Mouse (Mus musculus) mouse trophoblast stem cell (cell line): Measurements from ENCODE around the gene Ints11.

ENCODE experiments used
- in situ Hi-C, 2 experiments: fragments of 300-500 bp; cut with MseI, MboI; formaldehyde crosslinking; loops; 2 replicates in 1 of 2; 3 replicates in 1 of 2; pipeline ENCODE4 v1.15.1; 2025

Gene Ints11

DNA sequence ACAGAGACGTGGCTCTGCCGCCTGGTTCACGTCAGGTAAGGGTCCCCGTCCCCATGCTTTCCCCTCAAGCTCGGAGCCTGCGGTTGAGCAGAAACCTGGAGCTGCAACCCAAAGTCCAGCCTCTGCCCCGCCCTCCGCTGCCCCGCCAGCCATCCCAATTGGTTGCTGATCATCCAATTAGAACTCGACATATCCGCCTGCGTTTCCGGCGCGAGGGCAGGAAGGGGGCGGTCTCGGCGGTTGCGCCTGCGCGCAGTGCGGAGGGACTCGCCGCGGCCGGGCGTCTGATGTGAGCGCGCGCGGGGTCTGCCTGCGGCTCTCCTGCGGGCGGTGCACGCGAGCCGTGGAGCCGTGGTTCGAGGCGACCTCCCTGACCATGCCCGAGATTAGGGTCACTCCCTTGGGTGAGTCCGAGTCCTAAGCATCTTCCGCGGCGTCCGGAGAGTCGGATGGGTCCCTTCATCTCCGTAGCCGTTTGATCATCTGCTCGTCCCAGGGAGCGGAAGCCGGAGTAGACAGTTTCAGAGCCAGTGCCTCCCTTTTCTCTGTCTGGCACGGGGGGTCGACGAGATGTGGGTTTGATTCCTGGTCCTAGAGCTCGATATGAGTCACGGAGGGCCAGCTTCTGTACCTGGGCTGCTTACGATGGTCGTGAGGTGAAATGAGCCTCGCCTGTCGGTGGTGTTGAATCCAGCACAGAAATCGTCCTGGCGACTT is at the start of gene Ints11, which contains the start of gene Cptp:
Ints11 (plus strand) TSS at position 230 of the 717 bp plus-strand sequence.
Cptp (minus strand) TSS at position 124 of the 717 bp plus-strand sequence.
- in situ Hi-C loops: no loop called here

DNA sequence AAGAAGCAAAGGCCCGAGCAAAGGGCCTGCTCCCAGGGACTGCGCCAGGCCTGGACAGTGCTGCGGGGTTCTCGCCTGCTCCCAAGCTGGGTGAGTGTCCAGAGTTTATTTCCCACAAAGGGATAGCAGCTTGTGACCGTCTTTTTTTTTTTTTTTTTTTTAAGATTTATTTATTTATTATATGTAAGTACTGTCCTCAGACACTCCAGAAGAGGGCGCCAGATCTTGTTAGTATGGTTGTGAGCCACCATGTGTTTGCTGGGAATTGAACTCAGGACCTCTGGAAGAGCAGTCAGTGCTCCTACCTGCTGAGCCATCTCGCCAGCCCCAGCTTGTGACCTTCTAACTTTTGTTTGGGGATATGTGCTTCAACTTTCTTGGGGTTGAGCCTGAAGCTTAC is 48.3 kb upstream of the Ints11 start:
- in situ Hi-C loops: no loop called here

DNA sequence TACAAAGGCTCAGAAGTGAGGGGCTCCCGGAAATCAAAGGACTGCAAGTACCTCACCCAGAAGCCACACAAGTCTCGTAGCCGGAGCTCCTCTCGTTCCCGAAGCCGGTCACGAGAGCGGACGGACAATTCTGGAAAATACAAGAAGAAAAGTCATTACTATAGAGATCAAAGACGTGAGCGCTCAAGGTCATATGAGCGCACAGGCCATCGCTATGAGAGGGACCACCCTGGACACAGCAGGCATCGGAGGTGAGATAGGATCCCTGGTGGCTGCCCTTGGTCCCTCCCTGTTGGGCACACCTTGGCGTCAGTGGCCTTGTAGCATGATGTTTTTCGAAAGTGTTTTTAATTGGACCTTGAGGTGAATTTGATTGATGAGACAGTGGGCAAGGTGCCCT is 45.9 kb upstream of the Ints11 start:
- in situ Hi-C loops: no loop called here

DNA sequence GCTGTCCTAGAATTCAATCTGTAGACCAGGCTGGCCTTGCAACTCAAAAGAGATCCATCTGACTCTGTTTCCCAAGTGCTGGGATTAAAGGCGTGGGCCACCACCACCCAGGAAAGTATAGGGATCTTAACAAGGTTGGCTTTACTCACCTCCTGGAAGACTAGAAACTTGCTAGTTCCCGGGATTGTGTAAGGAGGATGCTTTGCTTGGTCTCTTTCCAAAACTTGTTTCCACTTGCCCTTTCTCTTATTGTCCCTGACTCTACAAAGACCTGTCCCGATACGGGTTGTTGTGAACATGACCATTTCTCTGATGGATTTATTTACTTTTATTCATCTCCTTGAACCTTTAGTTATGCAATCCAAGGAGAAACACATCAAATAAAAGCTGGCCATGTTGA is 39.5 kb upstream of the Ints11 start:
- in situ Hi-C loops: no loop called here

DNA sequence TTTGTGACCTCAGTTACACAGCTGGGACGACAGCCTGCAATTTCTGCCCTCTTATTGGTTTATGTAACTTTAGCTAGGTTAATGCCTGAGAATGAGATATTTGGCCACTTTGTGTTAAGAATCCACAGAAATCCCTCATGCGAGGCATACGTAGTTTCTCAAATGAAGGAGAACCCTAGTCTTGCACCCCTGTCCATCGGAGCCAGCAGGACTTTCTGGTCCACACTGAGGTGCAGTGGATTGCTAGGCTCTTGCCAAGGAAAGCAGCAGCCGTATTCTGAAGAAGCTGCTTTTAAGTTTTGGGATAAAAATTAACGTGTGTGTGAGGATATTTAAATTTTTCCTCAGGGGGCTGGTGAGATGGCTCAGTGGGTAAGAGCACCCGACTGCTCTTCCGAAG is 38.8 kb upstream of the Ints11 start:
- in situ Hi-C loops: no loop called here

DNA sequence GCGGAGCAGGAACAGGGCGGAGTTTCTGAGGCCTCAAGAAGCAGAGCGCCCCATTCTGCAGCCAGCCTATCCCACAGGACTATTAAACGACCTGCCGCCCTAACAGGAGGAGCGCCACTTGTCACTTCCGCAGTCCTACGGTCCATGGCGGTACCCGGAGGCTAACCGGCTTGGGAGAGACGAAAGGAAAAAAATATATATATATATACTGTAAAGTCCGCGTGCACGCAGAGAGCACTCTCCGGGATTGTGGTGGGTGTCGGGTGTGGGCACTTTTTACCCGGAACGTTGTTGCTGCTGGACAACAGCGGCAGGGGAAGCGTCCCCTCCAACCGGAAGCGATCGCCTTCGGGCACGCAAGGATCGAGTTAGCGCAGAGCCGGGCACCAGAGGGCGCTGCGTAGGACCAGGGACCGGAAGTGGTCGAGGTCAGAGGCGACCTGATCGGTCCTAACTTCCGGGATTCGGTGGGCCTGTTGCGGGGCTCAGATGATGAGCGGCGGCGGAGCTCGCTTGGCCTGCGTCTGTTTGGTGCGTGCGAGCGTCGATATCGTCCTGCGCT is 38.1 kb upstream of the Ints11 start, which contains the start of gene Aurkaip1:
Aurkaip1 (plus strand) TSS at position 68 of the 562 bp plus-strand sequence.
- in situ Hi-C loops: no loop called here

DNA sequence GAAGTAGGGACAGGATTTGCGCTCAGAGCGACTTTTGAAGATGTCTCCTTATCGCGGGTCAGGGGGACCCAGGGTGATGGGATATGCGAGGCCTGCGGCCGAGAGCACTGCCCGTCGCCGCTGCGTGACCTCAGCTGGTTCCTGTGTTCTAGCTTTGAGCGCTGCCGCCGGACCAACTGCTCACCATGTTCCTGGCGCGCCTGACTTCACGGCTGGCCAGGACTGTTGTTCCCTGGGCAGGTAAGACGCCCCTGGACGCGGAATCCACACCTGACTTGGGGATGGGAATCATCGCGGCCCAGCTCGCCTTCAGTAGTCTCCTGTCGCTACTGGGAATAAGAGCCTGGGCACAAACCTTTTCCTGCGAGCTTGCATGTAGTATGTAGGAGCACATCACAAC is 37.5 kb upstream of the Ints11 start:
- in situ Hi-C loops: no loop called here

DNA sequence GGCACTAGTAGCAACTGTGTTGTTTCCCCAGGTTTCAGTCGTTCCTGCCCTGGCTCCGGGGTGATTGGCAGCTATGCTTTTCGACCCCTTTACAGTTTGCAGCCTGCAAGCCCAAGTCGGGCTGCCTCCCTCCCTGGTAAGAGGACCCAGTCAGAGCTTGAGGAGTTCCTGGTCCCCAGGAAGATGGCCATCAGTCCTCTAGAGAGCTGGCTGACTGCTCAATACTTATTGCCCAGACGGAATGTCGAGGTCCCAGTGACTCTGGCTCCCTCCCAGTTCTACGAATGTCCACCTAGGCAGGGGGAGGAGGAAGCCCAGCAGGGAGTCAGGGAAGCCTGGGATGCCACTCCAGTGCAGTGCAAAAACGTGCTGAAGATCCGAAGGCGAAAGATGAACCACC is 37.0 kb upstream of the Ints11 start:
- in situ Hi-C loops: no loop called here

DNA sequence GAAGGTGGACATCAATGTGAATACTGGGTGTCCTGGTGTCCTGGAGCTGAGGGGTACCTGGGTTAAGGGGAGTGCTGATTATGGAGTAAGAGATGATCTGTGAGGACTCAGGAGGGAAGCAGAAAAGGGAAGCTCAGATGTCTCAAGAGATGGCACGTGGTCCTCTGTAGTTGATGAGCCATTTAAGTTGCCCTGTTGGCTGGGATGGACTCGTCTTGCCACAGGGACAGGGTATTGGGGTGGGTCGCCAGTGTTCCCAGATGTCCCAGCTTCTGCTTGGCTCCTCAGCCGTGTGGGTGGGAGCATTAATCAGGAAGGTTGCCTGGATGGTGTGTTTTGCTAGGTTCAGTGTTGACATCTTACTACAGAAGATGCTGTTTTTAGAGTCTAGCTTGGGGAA is 36.1 kb upstream of the Ints11 start:
- in situ Hi-C loops: no loop called here

DNA sequence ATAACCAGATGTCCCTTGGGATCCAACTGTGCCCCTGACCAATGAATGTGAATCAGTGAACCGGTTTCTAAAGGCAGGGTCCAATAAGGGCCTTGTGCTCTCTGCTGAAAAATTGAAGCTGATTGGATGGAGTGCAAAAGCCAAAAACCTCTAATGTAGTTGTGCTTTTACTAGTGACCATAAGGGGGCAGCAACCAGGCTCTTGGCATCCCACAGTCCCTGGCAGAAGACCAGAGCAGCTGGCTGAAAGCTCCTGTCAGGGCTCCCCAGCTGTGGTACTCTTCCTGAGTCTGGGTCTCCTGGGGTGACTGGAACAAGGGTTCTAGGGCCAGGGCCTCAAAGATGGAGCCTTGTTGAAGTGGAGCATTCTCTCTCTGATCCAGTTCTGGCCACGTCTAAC is 35.5 kb upstream of the Ints11 start:
- in situ Hi-C loops: no loop called here

DNA sequence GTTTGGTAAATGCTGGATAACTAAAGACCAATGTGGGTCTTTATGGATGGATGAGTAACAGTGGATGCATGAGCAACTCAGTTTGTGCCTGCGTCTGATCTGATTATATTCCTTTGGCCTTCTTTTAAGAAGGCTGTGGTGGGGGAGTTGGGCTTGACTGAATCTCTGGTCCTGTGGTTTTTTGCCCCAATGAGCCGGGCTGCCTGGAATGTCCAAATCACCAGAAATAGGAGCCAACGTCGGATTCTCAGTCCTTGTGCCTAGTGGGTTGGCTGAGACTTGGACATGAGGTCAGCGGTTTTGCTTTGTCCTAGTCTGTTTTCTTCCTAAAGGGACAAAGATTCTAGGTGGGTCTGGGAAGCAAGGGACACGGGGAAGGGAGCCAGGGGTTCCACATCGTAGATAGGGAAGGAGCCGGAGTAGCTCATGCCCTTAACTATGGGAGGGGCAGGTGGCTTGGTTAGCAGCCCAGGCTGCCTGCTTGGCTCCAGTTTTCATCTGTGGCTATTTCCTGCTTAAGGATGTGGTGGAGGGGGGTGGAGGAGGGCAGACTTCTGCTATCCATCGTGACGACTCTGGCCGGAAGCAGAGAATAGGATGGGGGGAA is 31.8 kb upstream of the Ints11 start:
- in situ Hi-C loops: no loop called here

DNA sequence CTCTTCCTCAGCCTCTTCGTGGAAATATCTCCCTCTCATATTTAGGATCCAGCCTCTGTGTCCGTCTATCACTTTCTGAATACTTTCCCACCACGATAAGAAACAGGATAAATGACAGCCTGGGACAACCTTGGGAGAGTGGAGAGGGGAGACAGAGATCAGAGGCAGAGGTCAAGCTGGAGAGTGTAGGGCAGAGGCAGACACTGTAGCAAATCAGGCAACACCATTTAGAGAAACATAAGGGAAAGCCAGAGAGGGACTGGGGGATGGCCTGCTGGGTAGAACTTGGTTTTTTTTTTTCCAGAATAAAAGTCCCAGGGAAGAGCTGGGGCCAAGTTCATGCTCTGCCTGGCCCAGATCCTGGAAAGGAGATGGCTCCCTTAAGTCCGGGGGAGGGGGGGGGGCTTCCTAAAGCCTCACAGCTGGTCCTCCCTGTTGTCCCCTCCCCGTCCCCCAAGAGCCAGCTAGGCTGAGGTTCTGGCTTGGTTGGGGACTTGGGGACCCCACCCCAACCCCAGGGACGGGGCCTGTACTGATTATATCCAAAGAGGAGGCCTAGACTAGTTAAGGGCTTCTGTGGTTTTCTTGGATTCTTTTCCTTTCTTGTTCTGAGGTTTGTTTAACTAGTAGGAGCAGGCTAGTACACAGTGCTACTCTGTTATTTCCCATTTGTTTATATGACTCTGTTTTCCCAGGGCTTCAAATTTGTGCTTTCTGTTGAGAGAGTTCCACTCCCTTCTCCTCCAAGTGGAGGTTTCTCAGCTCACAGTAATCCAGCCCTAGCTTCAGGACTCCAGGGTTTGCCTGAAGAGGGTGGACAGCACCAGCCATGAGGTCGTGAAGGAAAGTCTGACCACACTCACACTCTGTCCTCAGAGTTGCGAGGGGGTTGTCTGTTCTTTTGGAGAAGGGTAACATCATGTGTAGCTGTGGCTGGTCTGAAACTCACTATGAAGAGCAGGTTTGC is 30.9 kb upstream of the Ints11 start:
- in situ Hi-C loops: no loop called here

DNA sequence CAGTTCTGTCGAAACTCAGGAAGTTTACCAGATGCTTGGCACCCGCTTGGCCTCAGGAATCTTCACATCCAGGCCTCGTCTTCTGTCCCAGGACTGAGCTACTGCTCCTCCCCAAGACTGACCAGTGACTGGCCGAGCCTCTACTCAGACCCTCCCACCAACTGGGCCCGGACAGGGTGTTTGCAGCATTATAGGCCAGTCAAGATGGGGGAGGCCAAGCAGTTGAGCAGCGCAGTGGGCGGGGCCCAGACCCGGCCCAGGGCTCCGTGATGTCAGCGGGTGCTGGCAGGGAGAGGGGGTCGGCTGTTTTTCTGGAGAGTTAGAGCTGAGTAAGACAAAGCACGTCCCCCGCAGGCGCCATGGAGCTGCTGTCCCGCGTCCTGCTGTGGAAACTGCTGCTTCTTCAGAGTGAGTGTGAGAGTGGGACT is 29.8 kb upstream of the Ints11 start, which contains the start of gene Mxra8:
Mxra8 (plus strand) TSS at position 198 of the 428 bp plus-strand sequence.
- in situ Hi-C loops: no loop called here

DNA sequence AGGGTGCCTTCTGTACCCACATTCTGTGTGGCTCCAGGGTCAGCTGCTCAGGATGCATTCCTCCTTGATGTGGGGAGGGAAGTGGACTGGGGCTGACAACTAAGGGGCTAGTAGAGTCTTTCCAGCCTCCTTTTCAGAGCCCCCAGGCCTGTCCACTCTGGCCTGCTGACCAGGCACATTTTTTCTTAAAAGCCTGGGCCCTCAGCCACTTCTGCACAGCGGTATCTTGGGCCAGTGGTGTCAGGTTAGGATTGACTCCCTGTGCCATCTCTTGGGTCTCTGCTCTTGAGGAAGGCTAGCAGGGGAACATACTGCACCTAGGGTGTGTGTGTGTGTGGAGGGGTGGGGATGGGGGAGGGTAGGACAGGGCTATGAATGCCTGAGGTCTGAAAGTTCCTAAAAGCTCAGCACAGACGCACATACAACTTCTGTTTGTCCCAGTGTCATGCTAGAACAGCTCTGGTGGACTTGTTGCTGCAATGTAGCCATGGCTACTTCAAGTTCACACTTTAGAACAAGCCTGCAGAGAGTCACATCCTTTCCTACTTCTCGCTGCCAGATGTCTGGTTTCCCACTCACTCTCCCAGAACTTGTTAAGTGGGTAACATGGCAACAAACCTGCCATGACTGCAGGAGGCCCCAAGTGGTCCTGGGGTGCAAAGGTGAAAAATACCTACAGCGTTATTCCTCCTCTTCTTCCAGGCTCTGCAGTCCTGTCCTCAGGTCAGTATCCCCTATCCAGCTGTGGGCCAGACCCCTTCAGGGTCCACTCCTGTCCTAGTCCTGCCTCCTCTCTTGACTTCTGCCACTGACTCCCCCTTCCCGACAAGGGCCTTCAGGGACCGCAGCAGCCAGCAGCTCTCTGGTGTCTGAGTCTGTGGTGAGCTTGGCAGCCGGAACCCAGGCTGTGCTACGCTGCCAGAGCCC is 29.0 kb upstream of the Ints11 start:
- in situ Hi-C loops: no loop called here

DNA sequence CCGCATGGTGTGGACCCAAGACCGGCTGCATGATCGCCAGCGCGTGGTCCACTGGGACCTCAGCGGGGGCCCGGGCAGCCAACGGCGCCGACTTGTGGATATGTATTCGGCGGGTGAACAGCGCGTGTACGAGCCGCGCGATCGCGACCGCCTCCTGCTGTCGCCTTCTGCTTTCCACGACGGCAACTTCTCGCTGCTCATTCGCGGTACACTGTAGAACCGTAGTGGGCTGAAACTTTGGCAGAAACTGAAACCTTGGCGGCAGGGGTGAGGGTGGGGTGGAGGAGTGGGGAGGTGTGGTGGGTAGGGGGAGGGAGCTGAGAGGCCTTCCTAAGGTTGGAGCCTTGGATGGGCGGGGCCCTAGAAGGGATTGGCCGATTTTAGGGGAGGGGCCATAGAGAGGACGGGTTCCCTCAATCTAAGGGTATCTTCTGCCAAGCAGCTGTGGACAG is 28.3 kb upstream of the Ints11 start:
- in situ Hi-C loops: no loop called here

DNA sequence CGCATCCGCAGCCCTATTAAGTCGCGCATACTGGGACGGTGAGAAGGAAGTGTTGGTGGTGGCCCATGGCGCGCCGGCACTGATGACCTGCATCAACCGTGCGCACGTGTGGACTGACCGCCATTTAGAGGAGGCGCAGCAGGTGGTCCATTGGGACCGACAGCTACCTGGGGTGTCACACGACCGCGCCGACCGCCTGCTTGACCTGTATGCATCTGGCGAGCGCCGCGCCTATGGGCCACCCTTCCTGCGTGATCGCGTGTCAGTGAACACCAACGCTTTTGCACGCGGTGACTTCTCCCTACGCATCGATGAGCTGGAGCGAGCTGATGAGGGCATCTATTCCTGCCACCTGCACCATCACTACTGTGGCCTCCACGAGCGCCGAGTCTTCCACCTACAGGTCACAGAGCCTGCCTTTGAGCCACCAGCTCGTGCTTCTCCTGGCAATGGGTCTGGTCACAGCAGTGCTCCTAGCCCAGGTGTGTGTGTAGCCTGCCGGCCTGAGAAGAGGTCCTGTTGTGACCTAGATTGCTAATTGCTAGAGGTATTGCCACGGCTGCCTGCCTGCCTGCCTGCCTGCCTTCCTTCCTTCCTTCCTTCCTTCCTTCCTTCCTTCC is 27.6 kb upstream of the Ints11 start:
- in situ Hi-C loops: no loop called here

DNA sequence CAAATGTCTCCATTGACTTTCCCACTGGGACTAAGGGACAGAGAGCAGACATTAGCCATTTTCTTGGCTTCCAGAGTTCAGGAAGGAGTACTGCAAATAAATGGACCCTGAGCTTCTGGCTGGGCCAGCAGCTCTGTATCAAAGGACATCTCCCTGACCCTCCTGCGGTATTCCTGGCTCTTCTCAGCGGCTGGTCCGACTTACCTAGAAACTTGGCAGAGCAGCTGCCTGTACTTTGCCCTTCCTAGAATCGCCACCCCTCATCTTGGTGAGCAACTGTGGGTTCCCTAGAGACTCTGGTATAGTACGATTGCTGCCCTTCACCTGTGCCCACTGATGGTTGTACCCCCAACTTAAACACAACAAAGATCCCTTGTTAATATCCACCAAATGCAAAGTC is 26.1 kb upstream of the Ints11 start:
- in situ Hi-C loops: no loop called here

DNA sequence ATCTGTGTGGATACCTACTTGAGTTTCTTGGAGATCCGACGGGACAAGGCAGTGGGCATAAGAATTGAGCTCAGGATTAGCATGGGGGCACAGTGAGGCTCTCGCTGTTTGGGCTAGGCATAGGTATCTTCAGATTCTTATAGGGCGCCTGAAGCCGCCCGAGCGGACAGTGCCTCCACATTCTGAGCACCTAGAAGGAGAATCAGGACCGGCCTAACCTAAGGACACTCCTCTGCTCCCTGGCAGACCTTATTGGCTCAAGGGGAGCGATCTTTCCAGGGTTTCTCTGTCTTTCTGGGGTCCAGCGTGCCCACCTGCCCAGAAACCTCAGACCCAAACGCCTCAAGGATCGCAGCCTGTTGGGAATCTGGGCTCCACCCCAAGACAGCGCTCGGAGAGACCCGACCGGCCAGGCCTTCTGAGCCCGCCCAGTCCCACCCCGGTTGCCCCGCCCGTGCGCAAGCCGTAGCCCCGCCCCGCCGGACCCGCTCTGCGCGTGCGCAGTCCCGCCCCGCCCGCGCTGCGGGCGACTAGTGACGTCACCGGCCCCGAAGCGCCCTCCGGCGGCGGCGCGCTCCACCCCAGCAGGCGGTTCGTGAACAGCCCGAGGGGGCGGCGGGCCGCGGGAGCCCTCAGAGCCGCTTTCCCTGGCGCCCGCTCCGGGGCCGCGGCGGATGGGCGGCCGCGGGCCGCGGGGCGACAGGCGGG is 22.3 kb upstream of the Ints11 start, which contains the start of gene Dvl1:
Dvl1 (plus strand) TSS at position 532 of the 708 bp plus-strand sequence.
- in situ Hi-C loops: no loop called here

DNA sequence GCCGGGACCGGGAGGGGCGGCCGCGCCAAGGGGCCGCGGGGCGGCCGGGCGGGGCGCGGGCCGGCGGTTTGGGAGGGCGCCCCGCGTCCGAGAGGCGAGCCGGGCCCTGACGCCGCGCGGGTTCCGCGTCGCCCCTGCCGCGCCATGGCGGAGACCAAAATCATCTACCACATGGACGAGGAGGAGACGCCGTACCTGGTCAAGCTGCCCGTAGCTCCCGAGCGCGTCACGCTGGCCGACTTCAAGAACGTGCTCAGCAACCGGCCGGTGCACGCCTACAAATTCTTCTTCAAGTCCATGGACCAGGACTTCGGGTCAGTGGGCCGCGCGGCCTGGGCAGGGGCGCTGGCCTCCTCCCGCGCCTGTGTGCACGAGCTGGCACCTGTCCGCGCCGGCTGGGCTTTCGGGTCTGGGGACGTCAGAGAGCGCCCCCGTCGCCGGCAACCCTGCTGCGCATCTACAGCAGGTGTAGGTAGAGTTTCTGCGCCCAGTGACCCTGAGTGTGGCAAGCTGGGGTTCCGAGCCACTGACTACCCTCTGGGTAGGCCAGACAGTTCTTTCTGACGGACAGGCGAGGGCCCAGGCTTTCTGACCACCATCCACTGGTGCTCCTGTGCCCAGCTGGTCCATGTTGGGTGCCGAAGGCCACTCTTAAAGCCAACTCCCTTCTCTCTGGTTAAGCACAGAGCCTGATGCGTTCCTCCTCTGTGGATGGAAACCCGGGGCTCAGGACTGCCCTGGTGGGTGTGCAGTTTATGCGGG is 21.6 kb upstream of the Ints11 start:
- in situ Hi-C loops: no loop called here
